Mouse (Mus musculus) ES-Bruce4 (cell line): ENCODE results near the gene Zfp663.

Experiments used
- CTCF ChIP-seq: IDR thresholded peaks from one replicate; pipeline ENCODE4 v1.8.1; 2011; ENCODE audit warnings: low read depth, low read length
- EP300 ChIP-seq: IDR thresholded peaks from 2 replicates; pipeline ENCODE4 v1.6.1; 2011; ENCODE audit warnings: low read depth, low read length; ENCODE audit not compliant: insufficient read depth
- POLR2A ChIP-seq: IDR thresholded peaks from one replicate; pipeline ENCODE4 v1.8.1; 2011; ENCODE audit warnings: low read length; ENCODE audit not compliant: insufficient read depth

DNA sequence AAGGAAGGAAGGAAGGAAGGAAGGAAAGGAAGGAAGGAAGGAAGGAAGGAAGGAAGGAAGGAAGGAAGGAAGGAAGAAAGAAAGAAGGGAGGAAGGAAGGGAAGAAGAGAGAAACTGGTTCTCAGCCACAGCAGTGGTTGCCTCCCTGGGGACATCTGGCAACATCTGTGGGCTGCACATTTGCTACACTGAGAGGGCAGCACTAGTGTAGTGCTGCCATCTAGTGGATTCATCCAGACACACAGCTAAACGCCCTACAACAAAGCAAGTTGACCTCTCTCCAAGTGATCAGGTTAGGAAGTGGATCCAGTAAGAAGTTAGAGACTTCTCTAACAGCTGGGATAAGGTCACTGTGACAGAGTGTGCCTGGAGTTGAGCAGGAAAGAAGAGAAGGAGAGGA is 7.7 kb downstream of the Zfp663 start:
- TF ChIP-seq POLR2A (no peak), CTCF (peak; percentile 84), EP300 (no peak)
